Mouse (Mus musculus) heart, adult 2 months (tissue): ENCODE data around the gene Igf1. TPM values are rescaled to one million over a fixed set of nuclear protein-coding genes. Genes with fewer than 3 reads are reported as not detected.

Experiments
- DNase-seq, 2 experiments: peaks; one replicate each; pipeline ENCODE4 v3.0.0; 2021
- H3K27ac ChIP-seq: fragments of 200-600 bp; 2 replicates; pipeline ENCODE4 v1.8.1; 2022
- H3K27me3 ChIP-seq: fragments of 200-500 bp; 2 replicates; pipeline ENCODE4 v1.6.1; 2012; ENCODE audit warnings: mild to moderate bottlenecking, low read length, inconsistent platforms, mixed read lengths; ENCODE audit not compliant: control insufficient read depth, insufficient read depth
- H3K36me3 ChIP-seq: fragments of 200-500 bp; 2 replicates; pipeline ENCODE4 v1.6.1; 2012; ENCODE audit warnings: low read length, inconsistent platforms; ENCODE audit not compliant: control insufficient read depth, insufficient read depth
- H3K4me1 ChIP-seq: fragments of 200-500 bp; 2 replicates; pipeline ENCODE4 v1.6.1; 2011; ENCODE audit warnings: low read length; ENCODE audit not compliant: control insufficient read depth, insufficient read depth
- H3K4me3 ChIP-seq: fragments of 200-600 bp; 2 replicates; pipeline ENCODE4 v1.8.1; 2022
- H3K79me2 ChIP-seq: fragments of 200-500 bp; replicated peaks from 2 replicates; pipeline ENCODE4 v1.6.1; 2012; ENCODE audit warnings: mild to moderate bottlenecking, inconsistent platforms, low read length, moderate library complexity, mixed read lengths; ENCODE audit not compliant: control insufficient read depth, insufficient read depth
- H3K9ac ChIP-seq: fragments of 200-500 bp; 2 replicates; pipeline ENCODE4 v1.6.1; 2012; ENCODE audit warnings: low read depth, mild to moderate bottlenecking, control low read depth, inconsistent platforms, low read length, mixed read lengths
- CTCF ChIP-seq: fragments of 200-600 bp; IDR thresholded peaks from 2 replicates; pipeline ENCODE4 v1.8.1; 2022; ENCODE audit warnings: antibody characterized with exemption, mild to moderate bottlenecking, moderate library complexity
- EP300 ChIP-seq: fragments of 200-500 bp; IDR thresholded peaks from 2 replicates; pipeline ENCODE4 v1.6.1; 2011; ENCODE audit warnings: low read depth, low read length, control low read depth; ENCODE audit not compliant: insufficient read depth
- POLR2A ChIP-seq: fragments of 200-500 bp; IDR thresholded peaks from 2 replicates; pipeline ENCODE4 v1.6.1; 2011; ENCODE audit warnings: mild to moderate bottlenecking, low read depth, low read length, control low read depth; ENCODE audit not compliant: insufficient read depth
- WGBS: fragments of 180-500 bp; shearing (Covaris S2); methylation state at CpG from one replicate; pipeline ENCODE4 v1.1.7; 2018; 5-methylcytosine and 5-hydroxymethylcytosine counted together
- intact Hi-C: fragments of 180-260 bp; cut with DNase I; formaldehyde crosslinking; loops from one replicate; pipeline ENCODE4 v1.15.1; 2025
- polyA plus RNA-seq: library from polyadenylated mRNA; depleted of rRNA; stranded (reverse); fragments of >200 nt; gene quantifications from 2 replicates; pipeline ENCODE4 v1.2.3, GENCODE M21; 2012
- total RNA-seq, 2 experiments: library from RNA; stranded (reverse); gene quantifications; 2 replicates each; pipeline ENCODE4 v1.2.3; 2021

Igf1 gene
- total and polyA plus RNA-seq, 3 experiments, result 11.7 to 16.9 (median 15.7) TPM

- H3K27ac ChIP-seq, result no peak overlapping the region
- H3K36me3 ChIP-seq, result no peaks in the 10 kb centered on the region
- no peak overlapping the region for H3K9ac ChIP-seq
- H3K79me2 ChIP-seq, result no peaks in the 10 kb centered on the region
- no peak for TF ChIP-seq EP300
- TF ChIP-seq POLR2A, result no peak
- TF ChIP-seq CTCF, result no peak
- intact Hi-C loops, result no loop called here
- no peak for DNase-seq
- WGBS, result 90% methylated on average over 2 of the region's 2 CpGs
- H3K4me1 ChIP-seq, result peaks cover 4% of the 10 kb centered on the region
- no peaks in the 10 kb centered on the region for H3K27me3 ChIP-seq
- no peak overlapping the region for H3K4me3 ChIP-seq
Measured at GRCm38 (mm10) chr10:87906757-87907307, 48.8 kb downstream of the Igf1 start.

GRCm38 (mm10) chr10:87913852-87914251, 55.8 kb downstream of the Igf1 start:
- TF ChIP-seq CTCF (no peak), EP300 (no peak), POLR2A (no peak)
- no peak overlapping the region for H3K4me3 ChIP-seq

GRCm38 (mm10) chr10:87914932-87915331, 56.9 kb downstream of the Igf1 start:
- H3K27ac ChIP-seq, result no peak overlapping the region
- H3K4me3 ChIP-seq, result no peak overlapping the region
- DNase-seq, result no peak
- TF ChIP-seq POLR2A, result no peak
- no peak for TF ChIP-seq CTCF
- TF ChIP-seq EP300, result no peak
- no peaks in the 10 kb centered on the region for H3K4me1 ChIP-seq
- H3K79me2 ChIP-seq, result no peaks in the 10 kb centered on the region
- H3K36me3 ChIP-seq, result no peaks in the 10 kb centered on the region
- H3K27me3 ChIP-seq, result no peaks in the 10 kb centered on the region
- intact Hi-C loops, result no loop called here
- WGBS, result 65% methylated on average over 10 of the region's 10 CpGs
- H3K9ac ChIP-seq, result no peak overlapping the region

More at GRCm38 (mm10) chr10:87913852-87914251, 55.8 kb downstream of the Igf1 start:
- Histone ChIP-seq H3K27me3 (no peaks in the 10 kb centered on the region), H3K36me3 (no peaks in the 10 kb centered on the region), H3K9ac (no peak overlapping the region), H3K27ac (no peak overlapping the region), H3K79me2 (no peaks in the 10 kb centered on the region), H3K4me1 (no peaks in the 10 kb centered on the region)
- intact Hi-C loops, result no loop called here
- no peak for DNase-seq
- 92% methylated on average over 3 of the region's 3 CpGs for WGBS

- H3K9ac ChIP-seq, result no peak overlapping the region
- 94% methylated on average over 3 of the region's 3 CpGs for WGBS
- intact Hi-C loops, result no loop called here
- H3K36me3 ChIP-seq, result no peaks in the 10 kb centered on the region
- no peak for TF ChIP-seq CTCF
- TF ChIP-seq POLR2A, result no peak
- no peak for TF ChIP-seq EP300
- H3K27ac ChIP-seq, result no peak overlapping the region
- no peaks in the 10 kb centered on the region for H3K4me1 ChIP-seq
- no peak for DNase-seq
- no peaks in the 10 kb centered on the region for H3K79me2 ChIP-seq
- H3K4me3 ChIP-seq, result no peak overlapping the region
- no peaks in the 10 kb centered on the region for H3K27me3 ChIP-seq
Measured at GRCm38 (mm10) chr10:87915782-87916181, 57.7 kb downstream of the Igf1 start.

- TF ChIP-seq CTCF (no peak), EP300 (no peak), POLR2A (no peak)
- intact Hi-C loops, result no loop called here
- Histone ChIP-seq H3K36me3 (peaks cover 5% of the 10 kb centered on the region), H3K9ac (no peak overlapping the region), H3K4me1 (no peaks in the 10 kb centered on the region; the same call in 1 of the 2 replicates), H3K27ac (no peak overlapping the region), H3K4me3 (no peak overlapping the region), H3K27me3 (no peaks in the 10 kb centered on the region), H3K79me2 (no peaks in the 10 kb centered on the region)
- WGBS, result 85% methylated on average over 3 of the region's 3 CpGs
- no peak for DNase-seq
Measured at GRCm38 (mm10) chr10:87922263-87922662, 64.2 kb downstream of the Igf1 start.

GRCm38 (mm10) chr10:87926564-87926963, 68.5 kb downstream of the Igf1 start:
- Histone ChIP-seq H3K4me1 (no peaks in the 10 kb centered on the region; the same call in 1 of the 2 replicates), H3K4me3 (no peak overlapping the region), H3K27me3 (no peaks in the 10 kb centered on the region), H3K9ac (no peak overlapping the region), H3K36me3 (peaks cover 5% of the 10 kb centered on the region), H3K27ac (no peak overlapping the region; the same call in 1 of the 2 replicates), H3K79me2 (no peaks in the 10 kb centered on the region)
- no peak for DNase-seq
- intact Hi-C loops, result loop anchor here (2.0 kb wide), 1 partner anchor 68 kb away; the partner anchor contains the start of gene Igf1
- TF ChIP-seq CTCF (no peak), POLR2A (no peak), EP300 (no peak)
- WGBS, result 63% methylated on average over 8 of the region's 8 CpGs
